26 mouse cellular contexts compared by ENCODE assay signal in genomic region chr17:88647149-88647548, GRCm38 (mm10). TPM values are rescaled to one million over a fixed set of nuclear protein-coding genes. Genes with fewer than 3 reads are reported as not detected.
DNase-seq lines count a peak whose midpoint lies in the region; ATAC-seq and TF ChIP-seq lines count a peak whose summit lies in the region.
"Had no signal": no experiment of that assay in that cellular context is flagged by ENCODE, and none has a peak within 500 bp of the region (broad histone marks: within the 10 kb centered on the region; RNA-seq: fewer than 3 reads in every experiment).

No protein-coding gene starts in this region.

- H3K9ac ChIP-seq in heart, adult 2 months (ENCODE audit: low read depth, low read length), result no peak overlapping the region
- H3K9ac ChIP-seq in intestine, embryonic 14.5 days (ENCODE audit: low read length), result no peak overlapping the region
- no peak overlapping the region for H3K9ac ChIP-seq in intestine, postnatal 0 days (ENCODE audit: low read depth, low read length)
- no peak overlapping the region for H3K9ac ChIP-seq in liver, embryonic 11.5 days (ENCODE audit: low read depth, low read length)
- no peak overlapping the region for H3K9ac ChIP-seq in liver, embryonic 12.5 days
- H3K9ac ChIP-seq in midbrain, embryonic 11.5 days (ENCODE audit: low read length), result no peak overlapping the region
- H3K9ac ChIP-seq in midbrain, embryonic 13.5 days (replicated peaks), result no peak overlapping the region

- no peaks in the 10 kb centered on the region for H3K36me3 ChIP-seq in heart, adult 2 months (ENCODE audit: control insufficient read depth, insufficient read depth, low read length)
- peaks cover 32% of the 10 kb centered on the region for H3K36me3 ChIP-seq in intestine, embryonic 14.5 days (ENCODE audit: control insufficient read depth, insufficient read depth, low read length)
- peaks cover 6% of the 10 kb centered on the region; the same call in 1 of the 2 replicates for H3K36me3 ChIP-seq in intestine, postnatal 0 days (ENCODE audit: control insufficient read depth, insufficient read depth)
- peaks cover 2% of the 10 kb centered on the region; the same call in 1 of the 2 replicates for H3K36me3 ChIP-seq in liver, embryonic 11.5 days (ENCODE audit: control insufficient read depth, insufficient read depth, low read length)
- peaks cover 7% of the 10 kb centered on the region; the same call in 1 of the 2 replicates for H3K36me3 ChIP-seq in liver, embryonic 12.5 days
- H3K36me3 ChIP-seq in midbrain, embryonic 11.5 days (ENCODE audit: control insufficient read depth, insufficient read depth, low read length), result no peaks in the 10 kb centered on the region
- no peaks in the 10 kb centered on the region for H3K36me3 ChIP-seq in midbrain, embryonic 13.5 days
- H3K36me3 ChIP-seq: G1E had no signal

- no peak for ATAC-seq in intestine, embryonic 14.5 days (replicated peaks; ENCODE audit: low FRiP score, low TSS enrichment, low read depth)
- no peak for ATAC-seq in intestine, postnatal 0 days
- no peak for ATAC-seq in liver, embryonic 11.5 days (replicated peaks; ENCODE audit: low FRiP score)
- no peak for ATAC-seq in liver, embryonic 12.5 days
- ATAC-seq in midbrain, embryonic 11.5 days (ENCODE audit: low FRiP score), result no peak
- no peak for ATAC-seq in midbrain, embryonic 13.5 days
- ATAC-seq: activated CD4-positive, CD25-positive, alpha-beta regulatory T cell, adult 4 months; CD4-positive, CD25-positive, alpha-beta regulatory T cell, adult 4 months; Patski had no signal

- H3K79me2 ChIP-seq in heart, adult 2 months (replicated peaks; ENCODE audit: control insufficient read depth, insufficient read depth, low read length), result no peaks in the 10 kb centered on the region

- H3K4me2 ChIP-seq in intestine, embryonic 14.5 days (ENCODE audit: low read length), result no peak overlapping the region
- H3K4me2 ChIP-seq in intestine, postnatal 0 days (replicated peaks; ENCODE audit: low read depth), result no peak overlapping the region
- no peak overlapping the region for H3K4me2 ChIP-seq in liver, embryonic 11.5 days
- no peak overlapping the region for H3K4me2 ChIP-seq in liver, embryonic 12.5 days
- no peak overlapping the region for H3K4me2 ChIP-seq in midbrain, embryonic 11.5 days
- no peak overlapping the region for H3K4me2 ChIP-seq in midbrain, embryonic 13.5 days (replicated peaks)

- TF ChIP-seq CTCF in heart, adult 2 months (IDR thresholded peaks at IDR 0.05), result no peak
- no peak for TF ChIP-seq CTCF in intestine, postnatal 0 days (IDR thresholded peaks at IDR 0.05; ENCODE audit: low read depth)

- H3K4me3 ChIP-seq in heart, adult 2 months, result no peak overlapping the region
- no peak overlapping the region for H3K4me3 ChIP-seq in intestine, embryonic 14.5 days (ENCODE audit: low read depth, low read length)
- no peak overlapping the region for H3K4me3 ChIP-seq in intestine, postnatal 0 days (ENCODE audit: low read depth, low read length)
- no peak overlapping the region for H3K4me3 ChIP-seq in liver, embryonic 11.5 days (ENCODE audit: low read depth, low read length)
- H3K4me3 ChIP-seq in liver, embryonic 12.5 days, result no peak overlapping the region
- H3K4me3 ChIP-seq in midbrain, embryonic 11.5 days (ENCODE audit: low read depth, low read length), result no peak overlapping the region
- no peak overlapping the region for H3K4me3 ChIP-seq in midbrain, embryonic 13.5 days (replicated peaks)

- TF ChIP-seq EP300 in heart, adult 2 months (IDR thresholded peaks at IDR 0.05; ENCODE audit: insufficient read depth, low read depth, low read length), result no peak

- no peaks in the 10 kb centered on the region for H3K27me3 ChIP-seq in heart, adult 2 months (ENCODE audit: control insufficient read depth, insufficient read depth, low read length)
- no peaks in the 10 kb centered on the region for H3K27me3 ChIP-seq in intestine, embryonic 14.5 days (replicated peaks; ENCODE audit: control insufficient read depth, insufficient read depth, low read length)
- no peaks in the 10 kb centered on the region; the same call in 1 of the 2 replicates for H3K27me3 ChIP-seq in intestine, postnatal 0 days (replicated peaks; ENCODE audit: control insufficient read depth, insufficient read depth, low read length)
- no peaks in the 10 kb centered on the region for H3K27me3 ChIP-seq in liver, embryonic 11.5 days (replicated peaks; ENCODE audit: control insufficient read depth, insufficient read depth, low read length)
- no peaks in the 10 kb centered on the region for H3K27me3 ChIP-seq in liver, embryonic 12.5 days (replicated peaks)
- H3K27me3 ChIP-seq in midbrain, embryonic 11.5 days (ENCODE audit: control insufficient read depth, insufficient read depth, low read length), result no peaks in the 10 kb centered on the region
- H3K27me3 ChIP-seq in midbrain, embryonic 13.5 days, result no peaks in the 10 kb centered on the region
- H3K27me3 ChIP-seq: CH12.LX had no signal

- no peaks in the 10 kb centered on the region for H3K4me1 ChIP-seq in heart, adult 2 months (ENCODE audit: control insufficient read depth, insufficient read depth, low read length)
- H3K4me1 ChIP-seq in intestine, embryonic 14.5 days (replicated peaks; ENCODE audit: control insufficient read depth, insufficient read depth, low read length), result no peaks in the 10 kb centered on the region
- H3K4me1 ChIP-seq in intestine, postnatal 0 days (replicated peaks; ENCODE audit: control insufficient read depth, insufficient read depth, low read length), result no peaks in the 10 kb centered on the region
- no peaks in the 10 kb centered on the region for H3K4me1 ChIP-seq in liver, embryonic 11.5 days (replicated peaks; ENCODE audit: control insufficient read depth, insufficient read depth, low read length)
- H3K4me1 ChIP-seq in liver, embryonic 12.5 days, result no peaks in the 10 kb centered on the region
- no peaks in the 10 kb centered on the region for H3K4me1 ChIP-seq in midbrain, embryonic 11.5 days (ENCODE audit: control insufficient read depth, insufficient read depth, low read length)
- H3K4me1 ChIP-seq in midbrain, embryonic 13.5 days (replicated peaks), result no peaks in the 10 kb centered on the region

- TF ChIP-seq POLR2A in heart, adult 2 months (IDR thresholded peaks at IDR 0.05; ENCODE audit: insufficient read depth, low read depth, low read length), result no peak

- intact Hi-C loops in heart, adult 2 months (cut with DNase I), result loop anchor here (10.0 kb wide), 1 partner anchor 622 kb away; no protein-coding TSS in a partner anchor

- WGBS in heart, adult 2 months, result 86% methylated on average over 3 of the region's 3 CpGs
- WGBS in intestine, embryonic 14.5 days, result 88% methylated on average over 3 of the region's 3 CpGs
- 93% methylated on average over 3 of the region's 3 CpGs for WGBS in intestine, postnatal 0 days
- WGBS in liver, embryonic 11.5 days, result 80% methylated on average over 3 of the region's 3 CpGs
- 72% methylated on average over 3 of the region's 3 CpGs for WGBS in liver, embryonic 12.5 days (ENCODE audit: insufficient replicate concordance)
- 97% methylated on average over 3 of the region's 3 CpGs for WGBS in midbrain, embryonic 11.5 days
- WGBS in midbrain, embryonic 13.5 days, result 94% methylated on average over 3 of the region's 3 CpGs

- H3K27ac ChIP-seq in heart, adult 2 months, result no peak overlapping the region
- no peak overlapping the region for H3K27ac ChIP-seq in intestine, embryonic 14.5 days (ENCODE audit: low read depth)
- H3K27ac ChIP-seq in intestine, postnatal 0 days (ENCODE audit: low read depth, low read length), result no peak overlapping the region
- H3K27ac ChIP-seq in liver, embryonic 11.5 days (ENCODE audit: low read depth, low read length), result no peak overlapping the region
- H3K27ac ChIP-seq in liver, embryonic 12.5 days, result no peak overlapping the region
- H3K27ac ChIP-seq in midbrain, embryonic 11.5 days (ENCODE audit: low read depth, low read length), result no peak overlapping the region
- H3K27ac ChIP-seq in midbrain, embryonic 13.5 days, result no peak overlapping the region

- H3K9me3 ChIP-seq in intestine, embryonic 14.5 days (ENCODE audit: control insufficient read depth, low read length), result no peaks in the 10 kb centered on the region
- H3K9me3 ChIP-seq in intestine, postnatal 0 days (ENCODE audit: control insufficient read depth), result no peaks in the 10 kb centered on the region
- H3K9me3 ChIP-seq in liver, embryonic 11.5 days (ENCODE audit: control insufficient read depth, low read length), result no peaks in the 10 kb centered on the region
- no peaks in the 10 kb centered on the region for H3K9me3 ChIP-seq in liver, embryonic 12.5 days (replicated peaks)
- no peaks in the 10 kb centered on the region for H3K9me3 ChIP-seq in midbrain, embryonic 11.5 days (ENCODE audit: control insufficient read depth, low read length)
- H3K9me3 ChIP-seq in midbrain, embryonic 13.5 days, result no peaks in the 10 kb centered on the region
- H3K9me3 ChIP-seq: G1E had no signal

- peak; percentile 54 for DNase-seq in heart, adult 11 months
- DNase-seq in heart, adult 2 months, result no peak
- DNase-seq in intestine, embryonic 14.5 days (ENCODE audit: low spot score), result peak; percentile 41
- peak; percentile 20 for DNase-seq in liver, embryonic 11.5 days (ENCODE audit: low spot score)
- peak; percentile 59 for DNase-seq in midbrain, embryonic 11.5 days (ENCODE audit: low spot score, missing footprints)
- DNase-seq: adrenal gland, adult 2 months; adrenal gland, adult 8-10 months; adrenal gland, postnatal 10 days; adrenal gland, postnatal 14 days; adrenal gland, postnatal 25 days; adrenal gland, postnatal 36 days; B cell, adult 2 months; cerebellum, adult 11 months; cerebellum, adult 11-12 months had no signal

RNA-seq across cellular contexts. Expression of gene Gtf2a1l, which starts 21.3 kb away (rescaled TPM):
- not detected for total RNA-seq in heart, adult 2 months (2021)
- polyA plus RNA-seq in heart, adult 2 months (2012; rRNA removed), result 0.14 and 0.23 TPM in 2 replicates
- polyA plus RNA-seq in intestine, embryonic 14.5 days (2014; fragmentation: Nextera tagmentation; extraction: Ambion mirVana), result 0.50 and 0.92 TPM in 2 replicates
- polyA plus RNA-seq in intestine, postnatal 0 days (2015; fragmentation: Nextera tagmentation; extraction: Ambion mirVana), result not detected in 2 replicates
- polyA plus RNA-seq in liver, embryonic 11.5 days (2014; fragmentation: Nextera tagmentation; extraction: Ambion mirVana), result 0.14 TPM in 1 of 2 replicates, not detected in the other
- not detected in 2 replicates for polyA plus RNA-seq in liver, embryonic 12.5 days (2016; fragmentation: Nextera tagmentation; extraction: Ambion mirVana)
- polyA plus RNA-seq in midbrain, embryonic 11.5 days (2014; fragmentation: Nextera tagmentation; extraction: Ambion mirVana), result 0.33 TPM in 1 of 2 replicates, not detected in the other
- 0.12 and 0.28 TPM in 2 replicates for polyA plus RNA-seq in midbrain, embryonic 13.5 days (2015; fragmentation: Nextera tagmentation; extraction: Ambion mirVana)
- total RNA-seq: adrenal gland, adult 18-20 months; adrenal gland, adult 8-10 months; adrenal gland, postnatal 10 days; adrenal gland, postnatal 14 days; adrenal gland, postnatal 25 days; adrenal gland, postnatal 36 days; adrenal gland, postnatal 4 days; G1E; MEL had no signal
- polyA plus RNA-seq: adrenal gland, adult 2 months; C2C12; CD4-positive, CD25-positive, alpha-beta regulatory T cell, adult 4 months; G1E; Patski had no signal

RNA-seq across cellular contexts. Expression of gene Ston1, which starts 49.7 kb away (rescaled TPM):
- 10 to 100 TPM; 18.9 to 21.8 TPM for total RNA-seq in heart, adult 2 months (2021)
- polyA plus RNA-seq in heart, adult 2 months (2012; rRNA removed), result 9.4 and 16.8 TPM in 2 replicates
- 9.9 and 10.7 TPM in 2 replicates for polyA plus RNA-seq in intestine, embryonic 14.5 days (2014; fragmentation: Nextera tagmentation; extraction: Ambion mirVana)
- 3.7 and 3.9 TPM in 2 replicates for polyA plus RNA-seq in intestine, postnatal 0 days (2015; fragmentation: Nextera tagmentation; extraction: Ambion mirVana)
- polyA plus RNA-seq in liver, embryonic 11.5 days (2014; fragmentation: Nextera tagmentation; extraction: Ambion mirVana), result 2.8 and 2.9 TPM in 2 replicates
- polyA plus RNA-seq in liver, embryonic 12.5 days (2016; fragmentation: Nextera tagmentation; extraction: Ambion mirVana), result 1.4 TPM in 2 replicates
- polyA plus RNA-seq in midbrain, embryonic 11.5 days (2014; fragmentation: Nextera tagmentation; extraction: Ambion mirVana), result 2.7 and 2.9 TPM in 2 replicates
- 0.89 and 1.7 TPM in 2 replicates for polyA plus RNA-seq in midbrain, embryonic 13.5 days (2015; fragmentation: Nextera tagmentation; extraction: Ambion mirVana)

Comparison
In these comparisons a context has a peak if more than half of its experiments do, and no peak if none do; other contexts are left out.
1. DNase-seq: peak in heart, adult 11 months (single experiment), intestine, embryonic 14.5 days (single experiment), liver, embryonic 11.5 days (single experiment) and midbrain, embryonic 11.5 days (single experiment); none in heart, adult 2 months (0 of 2).